Mouse (Mus musculus) ES-E14 (cell line): ENCODE measurements around the gene Snrk. TPM values are rescaled to one million over a fixed set of nuclear protein-coding genes. Genes with fewer than 3 reads are reported as not detected.
"Not testable (repeated sequence)": the region's sequence is repeated elsewhere in the genome, so short reads cannot be mapped to it uniquely, and the experiment has no call there.

Experiments used
- DNase-seq: peaks from one replicate; pipeline ENCODE4 v3.0.0-alpha.2; 2013; ENCODE audit warnings: low read depth, low spot score
- H3K27ac ChIP-seq: 2 replicates; pipeline ENCODE4 v1.5.1; 2012; ENCODE audit warnings: low read depth, mild to moderate bottlenecking, low read length, moderate library complexity, mixed read lengths; ENCODE audit not compliant: poor library complexity, insufficient read depth, severe bottlenecking
- H3K36me3 ChIP-seq: 2 replicates; pipeline ENCODE4 v1.6.1; 2012; ENCODE audit warnings: mild to moderate bottlenecking, low read length, moderate library complexity, mixed read lengths; ENCODE audit not compliant: control insufficient read depth, poor library complexity, insufficient read depth, severe bottlenecking
- H3K4me1 ChIP-seq, 2 experiments: fragments of 150-350 bp in 1 of 2; sonication (generic) in 1 of 2; 2 replicates each; pipeline ENCODE4 v1.6.1; 2012; ENCODE audit warnings: low read length in 2 of 2, mild to moderate bottlenecking in 1 of 2, mixed read lengths in 1 of 2; ENCODE audit not compliant: control insufficient read depth in 2 of 2, insufficient read depth in 2 of 2, poor library complexity in 1 of 2
- H3K4me3 ChIP-seq, 2 experiments: fragments of 150-350 bp in 1 of 2; sonication (generic) in 1 of 2; 2 replicates each; pipeline ENCODE4 v1.5.1; 2012; ENCODE audit warnings: low read length in 2 of 2, low read depth in 1 of 2, mild to moderate bottlenecking in 1 of 2, mixed read lengths in 1 of 2; ENCODE audit not compliant: insufficient read depth in 1 of 2, poor library complexity in 1 of 2, severe bottlenecking in 1 of 2
- H3K9ac ChIP-seq: 2 replicates; pipeline ENCODE4 v1.6.1; 2012; ENCODE audit warnings: low read depth, mild to moderate bottlenecking, low read length, mixed read lengths; ENCODE audit not compliant: poor library complexity, insufficient read depth, severe bottlenecking
- H3K9me3 ChIP-seq: fragments of 150-350 bp; sonication (generic); 2 replicates; pipeline ENCODE4 v1.6.1; 2012; ENCODE audit warnings: low read depth, mild to moderate bottlenecking, low read length; ENCODE audit not compliant: control insufficient read depth, insufficient read depth
- CHD2 ChIP-seq: IDR thresholded peaks from 2 replicates; pipeline ENCODE4 v1.6.1; 2014; ENCODE audit warnings: mild to moderate bottlenecking, low read depth, low read length, inconsistent platforms
- HCFC1 ChIP-seq: IDR thresholded peaks from 2 replicates; pipeline ENCODE4 v1.6.1; 2012; ENCODE audit warnings: low read length, inconsistent platforms, borderline replicate concordance; ENCODE audit not compliant: insufficient read depth
- MAFK ChIP-seq: IDR thresholded peaks from 2 replicates; pipeline ENCODE4 v1.6.1; 2014; ENCODE audit warnings: mild to moderate bottlenecking, low read depth, low read length, inconsistent platforms; ENCODE audit not compliant: insufficient read depth
- ZC3H11A ChIP-seq: IDR thresholded peaks from 2 replicates; pipeline ENCODE4 v1.6.1; 2012; ENCODE audit warnings: low read depth, mild to moderate bottlenecking, inconsistent platforms, low read length, borderline replicate concordance
- ZNF384 ChIP-seq: IDR thresholded peaks from 2 replicates; pipeline ENCODE4 v1.6.1; 2012; ENCODE audit warnings: low read depth, low read length, inconsistent platforms
- in situ Hi-C, 2 experiments: fragments of 600-800 bp; cut with MboI; formaldehyde crosslinking; loops; one replicate each; pipeline ENCODE4 v1.15.1; 2025; ENCODE audit warnings: low sequenced_read_pairs in 2 of 2, inconsistent platforms in 1 of 2; ENCODE audit not compliant: unreplicated experiment in 2 of 2
- total RNA-seq: library from RNA; depleted of rRNA; stranded (reverse); fragments of 300-350 nt; gene quantifications from 2 replicates; pipeline ENCODE4 v1.2.3, GENCODE M21; 2012

Gene Snrk
- total RNA-seq, 1 experiment, result 10.0 TPM

- no peak for DNase-seq
- no peaks in the 10 kb centered on the region for H3K9me3 ChIP-seq
- no peak overlapping the region for H3K27ac ChIP-seq
- in situ Hi-C loops, result no loop called here
- no peaks in the 10 kb centered on the region; the same call in 1 of the 2 replicates for H3K36me3 ChIP-seq
- H3K4me3 ChIP-seq, result no peak overlapping the region
- TF ChIP-seq MAFK (no peak), ZC3H11A (no peak), CHD2 (no peak), ZNF384 (no peak), HCFC1 (no peak)
- no peaks in the 10 kb centered on the region for H3K4me1 ChIP-seq
- no peak overlapping the region for H3K9ac ChIP-seq
These were observed 38.1 kb downstream of the Snrk start for GRCm38 (mm10) chr9:122155193-122155592.

DNA sequence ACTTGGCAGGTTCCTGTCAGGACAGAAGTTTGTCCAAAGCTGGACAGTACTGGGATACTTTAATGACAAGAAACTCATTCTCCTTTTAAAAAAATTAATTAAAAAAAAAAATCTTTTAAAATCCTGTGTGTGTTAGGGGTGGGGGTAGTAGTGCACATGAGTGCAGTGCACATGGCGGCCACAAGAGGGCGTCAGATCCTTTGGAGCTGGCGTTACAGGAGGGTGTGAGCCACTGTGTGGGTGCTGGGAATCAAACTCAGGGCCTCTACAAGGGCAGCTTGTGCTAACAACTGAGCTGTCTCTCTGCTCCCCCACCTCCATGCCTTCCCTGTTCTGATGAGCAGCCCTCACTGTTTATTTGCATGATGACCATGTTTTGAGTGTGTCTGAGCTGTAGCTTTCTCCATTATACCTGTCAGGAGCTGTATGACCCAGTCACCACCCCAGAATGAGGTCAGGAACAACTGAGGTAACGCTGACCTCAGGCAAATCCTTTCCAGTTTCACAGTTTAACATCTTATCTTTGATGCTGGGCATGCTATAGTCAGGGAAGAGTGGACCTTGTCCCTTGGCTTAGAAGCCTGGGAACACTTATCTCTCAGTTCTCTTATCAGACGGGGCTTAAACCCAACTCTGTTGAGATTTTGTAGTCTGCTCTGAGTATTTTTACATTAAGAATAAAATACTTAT lies 39.5 kb downstream of the Snrk start:
- H3K4me1 ChIP-seq, result no peaks in the 10 kb centered on the region
- no peak for DNase-seq
- no peak overlapping the region for H3K4me3 ChIP-seq
- H3K9me3 ChIP-seq, result no peaks in the 10 kb centered on the region
- no peak overlapping the region for H3K9ac ChIP-seq
- H3K36me3 ChIP-seq, result no peaks in the 10 kb centered on the region; the same call in 1 of the 2 replicates
- no peak overlapping the region for H3K27ac ChIP-seq
- TF ChIP-seq MAFK (no peak), ZNF384 (no peak), ZC3H11A (no peak), HCFC1 (no peak), CHD2 (no peak)
- in situ Hi-C loops, result no loop called here

DNA sequence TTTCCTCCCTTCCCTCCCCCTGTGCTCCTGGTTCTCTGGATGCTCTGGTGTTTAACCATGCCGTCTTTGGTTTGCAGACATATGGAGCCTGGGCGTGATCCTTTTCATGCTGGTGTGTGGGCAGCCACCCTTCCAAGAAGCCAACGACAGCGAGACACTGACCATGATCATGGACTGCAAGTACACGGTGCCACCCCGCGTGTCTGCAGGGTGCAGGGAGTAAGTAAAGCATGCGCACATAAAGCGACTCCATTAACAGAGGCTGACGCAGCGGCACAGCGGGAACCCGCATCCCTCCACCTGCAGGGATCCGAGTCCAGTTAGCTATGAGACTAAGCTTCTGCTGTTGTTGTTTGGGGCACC lies 40.0 kb downstream of the Snrk start:
- Histone ChIP-seq H3K27ac (no peak overlapping the region), H3K9ac (no peak overlapping the region), H3K4me1 (no peaks in the 10 kb centered on the region), H3K36me3 (no peaks in the 10 kb centered on the region; the same call in 1 of the 2 replicates), H3K9me3 (no peaks in the 10 kb centered on the region), H3K4me3 (no peak overlapping the region)
- in situ Hi-C loops, result no loop called here
- TF ChIP-seq ZC3H11A (no peak), ZNF384 (no peak), HCFC1 (no peak), MAFK (no peak), CHD2 (no peak)
- DNase-seq, result no peak

GRCm38 (mm10) chr9:122164535-122164934 lies 47.5 kb downstream of the Snrk start:
- Histone ChIP-seq H3K4me1 (peaks cover 0 to 3% of the 10 kb centered on the region in 2 experiments; a peak in 1 of 4 replicates), H3K27ac (no peak overlapping the region), H3K9ac (no peak overlapping the region), H3K36me3 (peaks cover 4% of the 10 kb centered on the region; the same call in 1 of the 2 replicates), H3K4me3 (no peak overlapping the region), H3K9me3 (no peaks in the 10 kb centered on the region)
- in situ Hi-C loops, result no loop called here
- DNase-seq, result no peak
- TF ChIP-seq CHD2 (no peak), ZNF384 (no peak), ZC3H11A (no peak), MAFK (no peak), HCFC1 (no peak)

- H3K9ac ChIP-seq, H3K36me3 ChIP-seq, in situ Hi-C loops, DNase-seq, H3K4me1 ChIP-seq, H3K27ac ChIP-seq, H3K9me3 ChIP-seq, H3K4me3 ChIP-seq: not testable (repeated sequence)
These were observed 50.7 kb downstream of the Snrk start for GRCm38 (mm10) chr9:122167719-122168118.
